Mouse (Mus musculus) midbrain, embryonic 10.5 days (tissue): Measurements from ENCODE around the gene Gm1113. TPM values are rescaled to one million over a fixed set of nuclear protein-coding genes. Genes with fewer than 3 reads are reported as not detected.

Experiments
- DNase-seq: peaks from one replicate; pipeline ENCODE4 v3.0.0-alpha.2; 2017; ENCODE audit warnings: low spot score
- H3K27ac ChIP-seq: fragments of 300-500 bp; sonication (generic); replicated peaks from 2 replicates; pipeline ENCODE4 v1.5.1; 2016; ENCODE audit warnings: mild to moderate bottlenecking
- H3K27me3 ChIP-seq: fragments of 300-500 bp; sonication (generic); 2 replicates; pipeline ENCODE4 v1.6.1; 2016; ENCODE audit warnings: low read depth, mild to moderate bottlenecking; ENCODE audit not compliant: poor library complexity, severe bottlenecking
- H3K36me3 ChIP-seq: fragments of 300-500 bp; sonication (generic); 2 replicates; pipeline ENCODE4 v1.6.1; 2016; ENCODE audit warnings: mild to moderate bottlenecking, moderate library complexity
- H3K4me1 ChIP-seq: fragments of 300-500 bp; sonication (generic); 2 replicates; pipeline ENCODE4 v1.6.1; 2016
- H3K4me3 ChIP-seq: fragments of 300-500 bp; sonication (generic); 2 replicates; pipeline ENCODE4 v1.5.1; 2016; ENCODE audit warnings: mild to moderate bottlenecking, moderate library complexity
- H3K9me3 ChIP-seq: fragments of 300-500 bp; sonication (generic); replicated peaks from 2 replicates; pipeline ENCODE4 v1.6.1; 2016; ENCODE audit warnings: mild to moderate bottlenecking
- WGBS: fragments of 180-500 bp; shearing (Covaris S2); methylation state at CpG from one replicate; pipeline ENCODE4 v1.1.7; 2016; 5-methylcytosine and 5-hydroxymethylcytosine counted together
- polyA plus RNA-seq: library from polyadenylated mRNA; unstranded; fragments of >200 nt; fragmentation: Nextera tagmentation; extraction: Ambion mirVana; gene quantifications from 2 replicates; pipeline ENCODE4 v1.2.1, GENCODE M21; 2016

The Gm1113 gene
- polyA plus RNA-seq, 1 experiment from 2014 or later = not detected

DNA sequence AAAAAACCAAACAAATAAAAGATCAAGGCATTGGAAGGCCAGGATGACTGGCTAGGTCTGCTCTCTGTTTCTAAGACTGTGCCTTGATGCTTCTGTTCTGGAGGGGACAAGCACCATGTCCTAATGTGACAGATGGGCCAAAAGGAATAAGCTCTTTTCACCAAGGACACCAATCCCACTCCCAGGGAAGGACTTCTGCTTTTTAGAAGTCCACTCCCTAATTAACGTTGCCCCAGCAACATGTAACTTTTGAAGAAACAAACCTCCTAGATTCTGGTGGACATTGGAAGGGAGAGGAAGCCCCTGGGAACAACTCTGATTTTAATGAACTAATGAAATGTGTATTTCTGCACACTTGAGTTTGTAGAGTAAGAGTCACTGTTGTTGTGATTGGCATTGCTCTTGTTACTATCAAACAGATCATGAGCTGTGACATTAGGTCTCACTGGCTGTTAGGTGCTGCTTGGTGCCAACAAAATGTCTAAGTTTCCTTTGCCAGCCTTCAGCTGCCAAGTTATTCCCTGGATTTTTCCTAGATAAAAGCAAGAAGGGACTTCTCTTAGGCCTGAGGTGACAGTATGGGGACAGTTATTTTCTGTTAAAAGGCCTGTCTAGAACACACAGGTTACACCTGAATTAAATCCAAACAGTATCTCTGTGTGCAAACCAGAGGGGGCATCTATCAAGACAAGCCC lies 4.9 kb upstream of the Gm1113 start:
- WGBS = 78% methylated on average over 1 of the region's 1 CpGs
- Histone ChIP-seq H3K4me1 (peaks cover 26% of the 10 kb centered on the region), H3K36me3 (no peaks in the 10 kb centered on the region), H3K27me3 (0 out of 2 replicates have a peak, but pooled peaks cover 3% of the 10 kb centered on the region), H3K9me3 (no peaks in the 10 kb centered on the region), H3K4me3 (no peak overlapping the region), H3K27ac (peak overlapping the region; percentile 61; the same call in 1 of the 2 replicates)
- no peak for DNase-seq

DNA sequence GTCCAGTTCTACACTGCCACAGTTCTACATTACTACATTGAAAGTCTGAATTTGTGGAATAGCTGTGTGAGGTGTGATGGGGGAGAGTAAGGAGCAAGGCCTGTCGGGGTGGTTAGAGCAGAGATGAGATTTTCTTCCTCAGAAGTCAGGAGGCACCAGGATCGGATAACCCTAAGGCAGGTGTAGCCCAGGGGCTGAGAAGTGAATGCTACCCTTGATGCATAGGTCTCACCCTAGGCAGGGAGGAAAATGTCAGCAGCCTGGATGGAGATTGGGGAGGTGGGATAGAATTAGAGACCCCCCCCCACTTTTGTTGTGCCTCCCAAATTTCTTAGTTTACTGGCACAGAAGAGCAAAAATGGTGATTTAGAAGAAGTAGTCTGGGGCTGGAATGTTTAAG lies 4.2 kb upstream of the Gm1113 start:
- H3K36me3 ChIP-seq = no peaks in the 10 kb centered on the region
- no peaks in the 10 kb centered on the region for H3K9me3 ChIP-seq
- H3K27ac ChIP-seq = no peak overlapping the region
- WGBS = 86% methylated on average over 2 of the region's 2 CpGs
- peaks cover 26% of the 10 kb centered on the region for H3K4me1 ChIP-seq
- H3K27me3 ChIP-seq = 0 out of 2 replicates have a peak, but pooled peaks cover 3% of the 10 kb centered on the region
- no peak overlapping the region for H3K4me3 ChIP-seq
- DNase-seq = no peak

DNA sequence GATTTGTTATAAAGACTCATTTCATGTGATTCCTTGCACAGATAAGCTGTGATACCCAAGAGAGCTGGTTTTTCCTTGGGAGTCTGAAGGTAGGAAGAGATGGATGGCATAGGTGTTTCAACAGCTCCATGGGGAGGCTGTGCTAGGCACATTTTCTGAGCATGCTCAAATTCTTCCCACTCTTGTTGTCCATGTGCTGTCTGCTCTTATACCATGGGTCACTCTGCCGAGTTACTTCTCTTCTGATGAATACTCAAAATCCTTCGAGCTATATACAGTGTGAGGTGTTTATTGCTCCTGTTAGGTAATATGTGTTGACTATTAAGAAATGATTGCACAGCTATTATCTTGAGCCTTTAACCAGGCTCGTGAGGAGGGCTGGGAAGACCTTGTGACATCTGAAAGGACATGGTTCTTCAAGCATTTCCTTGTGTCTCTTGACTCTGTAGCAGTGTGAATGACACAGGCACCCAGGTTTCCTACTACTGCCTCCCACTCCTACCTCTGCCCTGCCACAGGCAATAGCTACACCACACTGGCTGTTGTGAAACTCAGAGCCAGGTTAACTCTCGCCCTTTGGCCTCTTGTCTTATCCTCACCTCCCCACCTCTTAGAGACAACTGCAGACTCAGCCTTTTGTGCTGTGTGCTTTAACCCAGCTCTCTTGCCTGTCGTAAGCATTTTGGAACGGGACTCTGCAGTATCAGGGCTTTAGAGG lies 2.7 kb upstream of the Gm1113 start:
- WGBS = 80% methylated on average over 6 of the region's 6 CpGs
- Histone ChIP-seq H3K4me1 (peaks cover 26% of the 10 kb centered on the region), H3K27me3 (0 out of 2 replicates have a peak, but pooled peaks cover 3% of the 10 kb centered on the region), H3K4me3 (no peak overlapping the region), H3K36me3 (no peaks in the 10 kb centered on the region), H3K27ac (0 out of 2 replicates have a peak overlapping the region, but pooled peaks have one; percentile 38), H3K9me3 (no peaks in the 10 kb centered on the region)
- no peak for DNase-seq

DNA sequence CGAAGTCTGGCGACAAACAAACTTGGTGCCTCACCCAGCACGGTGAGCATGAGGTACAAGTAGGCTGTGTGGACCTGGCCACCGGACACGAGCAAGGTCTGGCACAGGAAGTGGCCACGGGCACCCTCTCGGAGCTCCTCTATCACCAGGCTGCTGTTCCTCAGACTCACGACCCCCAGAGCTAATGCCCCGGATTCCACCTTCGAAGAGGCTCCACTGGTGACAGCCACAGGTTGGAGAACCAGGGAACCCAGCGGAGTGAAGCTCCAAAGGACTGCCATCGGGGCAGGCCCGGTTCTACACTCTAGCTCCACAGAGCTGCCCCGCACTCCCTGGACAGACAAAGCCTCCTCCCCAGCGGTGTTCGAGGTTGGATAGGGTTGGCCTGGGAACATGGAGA lies 1.4 kb downstream of the Gm1113 start:
- Histone ChIP-seq H3K36me3 (no peaks in the 10 kb centered on the region), H3K4me3 (no peak overlapping the region), H3K9me3 (no peaks in the 10 kb centered on the region), H3K27me3 (no peaks in the 10 kb centered on the region), H3K4me1 (peaks cover 5% of the 10 kb centered on the region; the same call in 1 of the 2 replicates), H3K27ac (no peak overlapping the region)
- DNase-seq = no peak
- WGBS = 92% methylated on average over 16 of the region's 16 CpGs

DNA sequence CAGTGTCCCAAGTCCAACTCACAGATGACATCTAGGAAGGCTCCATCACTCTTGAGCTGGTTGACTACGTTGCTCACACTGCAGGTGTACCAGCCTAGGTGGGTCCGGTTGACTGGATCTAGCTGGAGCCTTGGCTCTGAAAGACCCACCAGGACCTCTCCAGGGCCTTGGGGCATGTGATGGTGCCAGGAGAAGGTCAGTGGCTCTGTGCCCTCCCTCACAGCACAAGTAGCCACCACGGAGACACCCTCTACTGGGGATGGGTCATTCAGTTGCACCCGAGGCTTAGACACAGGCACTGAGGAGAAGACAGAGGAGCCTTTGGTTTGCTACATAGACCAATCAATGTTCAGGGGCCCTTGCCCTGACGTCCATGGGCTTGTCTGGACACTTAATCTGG lies 1.9 kb downstream of the Gm1113 start:
- H3K4me1 ChIP-seq = peaks cover 2% of the 10 kb centered on the region; the same call in 1 of the 2 replicates
- no peak overlapping the region for H3K27ac ChIP-seq
- no peak for DNase-seq
- no peak overlapping the region for H3K4me3 ChIP-seq
- H3K9me3 ChIP-seq = no peaks in the 10 kb centered on the region
- no peaks in the 10 kb centered on the region for H3K36me3 ChIP-seq
- H3K27me3 ChIP-seq = no peaks in the 10 kb centered on the region
- WGBS = 80% methylated on average over 5 of the region's 5 CpGs

DNA sequence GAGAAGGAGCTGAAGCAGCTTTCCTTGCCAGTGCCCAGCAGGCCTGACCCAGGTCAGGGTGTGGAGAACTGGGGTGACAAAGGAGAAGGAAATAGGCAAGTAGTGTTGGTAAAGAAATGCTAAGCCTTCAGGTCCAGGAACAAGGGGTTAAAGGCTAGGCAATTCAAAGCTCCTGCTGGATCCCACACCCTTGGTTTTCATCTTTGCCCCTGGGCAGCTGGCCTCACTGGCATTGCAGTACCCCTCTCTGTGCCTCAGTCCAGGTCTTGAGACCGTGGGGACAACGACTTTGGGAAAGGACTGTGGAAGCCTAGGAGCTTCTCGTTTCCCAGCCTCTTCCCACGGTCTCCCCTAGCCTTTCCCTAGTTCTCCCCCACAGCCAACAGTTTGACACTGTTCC lies 4.2 kb downstream of the Gm1113 start:
- no peak overlapping the region for H3K4me3 ChIP-seq
- H3K9me3 ChIP-seq = no peaks in the 10 kb centered on the region
- WGBS = 92% methylated on average over 4 of the region's 4 CpGs

DNA sequence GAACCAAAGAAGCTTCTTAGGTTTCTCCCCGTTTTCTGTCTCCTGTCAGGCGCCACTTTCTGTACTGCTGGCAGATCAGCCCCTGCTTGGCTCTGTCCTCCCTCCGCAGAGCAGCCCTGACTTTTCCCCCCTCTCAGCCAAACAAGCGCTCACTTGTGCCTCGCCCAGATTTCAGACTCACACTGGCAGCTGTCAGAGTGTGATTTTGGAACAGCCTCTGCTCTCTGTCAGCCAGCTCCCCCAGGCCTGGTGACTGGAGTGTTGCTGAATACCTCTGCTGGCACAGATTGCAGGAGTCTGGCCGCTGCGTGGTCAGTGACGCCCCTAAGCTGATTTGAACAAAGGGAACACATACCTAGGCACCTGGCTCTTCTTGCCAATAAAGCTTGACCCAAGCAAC lies 9.8 kb downstream of the Gm1113 start:
- peaks cover 6% of the 10 kb centered on the region; the same call in 1 of the 2 replicates for H3K4me1 ChIP-seq
- H3K27me3 ChIP-seq = no peaks in the 10 kb centered on the region
- H3K36me3 ChIP-seq = peaks cover 32% of the 10 kb centered on the region
- H3K9me3 ChIP-seq = no peaks in the 10 kb centered on the region
- no peak for DNase-seq
- 63% methylated on average over 8 of the region's 8 CpGs for WGBS
- no peak overlapping the region for H3K4me3 ChIP-seq
- H3K27ac ChIP-seq = no peak overlapping the region

More for the DNA sequence above, 4.2 kb downstream of the Gm1113 start:
- Histone ChIP-seq H3K27me3 (no peaks in the 10 kb centered on the region), H3K27ac (no peak overlapping the region), H3K36me3 (no peaks in the 10 kb centered on the region), H3K4me1 (no peaks in the 10 kb centered on the region)
- no peak for DNase-seq

DNA sequence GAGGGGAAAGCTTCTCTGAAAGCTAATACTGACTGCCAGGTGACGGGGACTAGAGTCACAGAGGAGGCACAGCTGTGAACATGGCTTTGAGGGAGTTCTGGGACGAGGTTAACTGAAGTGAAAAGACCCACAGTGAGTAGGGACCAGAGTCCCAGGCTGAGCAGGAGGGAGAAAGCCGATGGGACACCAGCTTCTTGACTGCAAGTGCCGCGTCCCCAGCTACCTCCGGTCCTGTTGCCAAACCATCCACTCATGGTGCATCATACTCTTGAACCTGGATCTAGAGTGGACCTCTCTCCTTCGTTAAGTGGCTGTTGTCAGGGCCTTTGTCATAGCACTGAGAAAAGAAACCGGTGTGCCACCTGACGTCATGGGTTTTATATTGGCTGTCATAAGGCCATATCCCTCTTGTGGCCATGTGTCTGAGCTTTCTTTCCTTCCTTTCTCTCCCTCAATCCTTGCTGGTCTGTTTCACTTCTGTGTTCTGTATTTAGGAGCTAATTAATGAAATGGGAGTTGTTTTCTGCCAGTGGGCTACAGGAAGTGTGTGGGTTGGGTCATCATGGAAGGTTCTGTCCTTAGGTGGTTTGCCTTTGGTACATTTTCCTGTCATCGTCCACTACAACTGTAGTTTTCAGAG lies 15.6 kb downstream of the Gm1113 start:
- Histone ChIP-seq H3K4me1 (no peaks in the 10 kb centered on the region), H3K4me3 (no peak overlapping the region), H3K36me3 (peaks cover 84% of the 10 kb centered on the region), H3K27me3 (no peaks in the 10 kb centered on the region), H3K9me3 (no peaks in the 10 kb centered on the region), H3K27ac (no peak overlapping the region)
- WGBS = 87% methylated on average over 10 of the region's 10 CpGs
- no peak for DNase-seq

DNA sequence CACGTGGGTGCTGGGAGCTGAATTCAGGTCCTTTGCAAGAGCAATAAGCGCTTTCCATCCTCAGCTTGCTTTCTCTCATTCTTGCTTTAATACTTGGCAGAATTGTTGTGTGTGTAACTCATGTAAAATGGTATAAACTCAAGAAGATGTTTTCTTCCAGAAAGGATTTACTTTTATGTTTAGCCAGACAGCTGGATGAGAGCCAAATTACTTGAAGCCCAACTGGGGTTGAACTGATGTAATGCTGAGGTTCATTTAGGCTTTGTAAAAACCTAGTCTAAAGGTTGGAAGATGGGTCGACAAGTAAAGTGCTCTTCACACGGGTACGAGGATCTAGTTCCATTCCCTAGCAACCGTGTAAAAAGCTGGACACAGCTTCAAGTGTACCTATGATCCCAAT lies 18.1 kb downstream of the Gm1113 start:
- DNase-seq = no peak
- Histone ChIP-seq H3K27ac (no peak overlapping the region), H3K9me3 (no peaks in the 10 kb centered on the region), H3K27me3 (no peaks in the 10 kb centered on the region), H3K4me1 (no peaks in the 10 kb centered on the region), H3K36me3 (peaks cover 90% of the 10 kb centered on the region), H3K4me3 (no peak overlapping the region)
- WGBS = 91% methylated on average over 6 of the region's 6 CpGs

DNA sequence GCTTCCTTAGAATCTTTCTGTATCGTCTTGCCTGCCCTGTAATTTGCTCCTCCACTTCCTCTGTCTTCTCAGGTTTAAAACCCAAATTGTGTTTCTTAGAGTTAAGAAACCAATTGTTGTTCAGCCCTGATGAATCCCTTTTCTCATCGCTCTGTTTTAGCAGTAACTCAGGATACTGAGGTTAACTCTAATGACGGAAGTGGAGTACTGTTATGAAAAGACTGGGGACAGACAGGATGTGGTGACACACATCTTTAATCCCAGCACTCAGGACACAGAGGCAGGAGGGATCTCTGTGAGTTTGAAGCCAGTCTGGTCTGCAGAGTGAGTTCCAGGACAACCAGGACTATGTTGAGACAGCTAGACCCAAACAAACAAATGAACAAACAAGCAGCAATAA lies 22.6 kb downstream of the Gm1113 start:
- Histone ChIP-seq H3K27me3 (no peaks in the 10 kb centered on the region), H3K4me3 (no peak overlapping the region), H3K9me3 (no peaks in the 10 kb centered on the region), H3K4me1 (no peaks in the 10 kb centered on the region), H3K27ac (no peak overlapping the region), H3K36me3 (peaks cover 91% of the 10 kb centered on the region)
- DNase-seq = no peak
- WGBS = 71% methylated on average over 3 of the region's 3 CpGs

DNA sequence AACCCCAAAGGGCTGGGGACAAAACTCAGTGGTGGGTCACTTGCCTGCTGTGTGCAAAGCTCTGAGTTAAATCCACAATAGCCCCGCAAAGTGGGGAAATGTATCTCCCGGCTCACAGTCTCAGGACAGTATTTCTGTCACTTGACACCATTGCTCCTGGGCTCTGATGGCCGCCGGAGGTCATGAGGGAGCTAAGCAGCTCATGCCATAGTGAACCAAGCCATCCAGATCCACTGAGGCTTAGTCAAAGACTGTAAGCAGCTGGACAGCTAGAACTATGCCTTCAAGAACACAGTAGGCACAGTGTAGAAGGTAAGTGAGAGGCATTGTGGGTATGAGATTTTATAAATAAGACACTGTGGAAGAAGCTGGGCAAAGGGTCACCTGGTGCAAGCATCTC lies 23.1 kb downstream of the Gm1113 start:
- no peaks in the 10 kb centered on the region for H3K4me1 ChIP-seq
- peaks cover 89% of the 10 kb centered on the region for H3K36me3 ChIP-seq
- H3K27me3 ChIP-seq = no peaks in the 10 kb centered on the region
- no peak for DNase-seq
- WGBS = 68% methylated on average over 4 of the region's 4 CpGs
- H3K4me3 ChIP-seq = no peak overlapping the region
- no peak overlapping the region for H3K27ac ChIP-seq
- no peaks in the 10 kb centered on the region for H3K9me3 ChIP-seq

DNA sequence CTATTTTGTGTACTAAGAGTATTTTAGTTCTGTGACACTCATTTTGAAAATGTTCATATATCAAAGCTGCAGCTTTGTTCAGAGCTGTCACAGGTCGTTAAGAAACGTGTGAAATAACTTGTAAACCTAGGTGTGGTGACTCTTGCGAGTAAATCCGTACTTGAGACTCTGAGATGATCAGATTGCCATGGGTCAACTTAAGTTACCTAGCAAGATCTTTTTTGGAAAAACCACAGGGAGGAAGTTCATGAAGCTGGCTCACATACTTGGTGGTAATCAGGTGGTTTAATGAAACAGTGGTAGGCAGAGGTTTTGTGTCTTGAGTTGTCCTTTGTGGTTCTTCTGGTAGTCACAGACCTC lies 24.4 kb downstream of the Gm1113 start:
- Histone ChIP-seq H3K27ac (no peak overlapping the region), H3K9me3 (no peaks in the 10 kb centered on the region), H3K36me3 (peaks cover 90% of the 10 kb centered on the region), H3K27me3 (no peaks in the 10 kb centered on the region), H3K4me3 (no peak overlapping the region), H3K4me1 (no peaks in the 10 kb centered on the region)
- 88% methylated on average over 4 of the region's 4 CpGs for WGBS
- DNase-seq = no peak
